Mouse (Mus musculus) cerebellum, postnatal 4 days (tissue): ENCODE measurements around the gene Adar.

Source experiments
- DNase-seq, 2 experiments: peaks; one replicate each; pipeline ENCODE4 v3.0.0; 2022; ENCODE audit warnings: low spot score in 2 of 2, mixed read lengths in 1 of 2

Gene Adar

GRCm38 (mm10) chr3:89730350-89731331 is 15.8 kb downstream of the Adar start:
- DNase-seq, result peak in 1 of 2 experiments; percentile 31

- no peak for DNase-seq
Measured at GRCm38 (mm10) chr3:89732091-89732490, 17.3 kb downstream of the Adar start.

- no peak for DNase-seq
Measured at GRCm38 (mm10) chr3:89738509-89738908, 23.7 kb downstream of the Adar start.

- DNase-seq, result no peak
Measured at GRCm38 (mm10) chr3:89752307-89752706, 37.5 kb downstream of the Adar start.

- no peak for DNase-seq
Measured at GRCm38 (mm10) chr3:89755283-89755682, 40.5 kb downstream of the Adar start.

- no peak for DNase-seq
Measured at GRCm38 (mm10) chr3:89757851-89758250, 43.0 kb downstream of the Adar start.

GRCm38 (mm10) chr3:89759786-89760185 is 45.0 kb downstream of the Adar start:
- no peak for DNase-seq

- DNase-seq, result peak; percentile 63 to 72
Measured at GRCm38 (mm10) chr3:89764119-89764724, 49.4 kb downstream of the Adar start, which contains the start of gene Chrnb2. Chrnb2 (minus strand) TSS chr3:89764632.

- no peak for DNase-seq
Measured at GRCm38 (mm10) chr3:89769584-89769983, 54.8 kb downstream of the Adar start.

- DNase-seq, result no peak
Measured at GRCm38 (mm10) chr3:89770425-89771002, 55.7 kb downstream of the Adar start.

GRCm38 (mm10) chr3:89772588-89772967 is 57.8 kb downstream of the Adar start:
- peak; percentile 72 to 90 for DNase-seq

- DNase-seq, result peak; percentile 97
Measured at GRCm38 (mm10) chr3:89772968-89773709, 58.3 kb downstream of the Adar start, which contains the start of gene Ube2q1. Ube2q1 (plus strand) TSS chr3:89773616.

- DNase-seq, result no peak
Measured at GRCm38 (mm10) chr3:89773740-89774211, 59.0 kb downstream of the Adar start.

- DNase-seq, result no peak
Measured at GRCm38 (mm10) chr3:89774236-89774960, 59.6 kb downstream of the Adar start.

GRCm38 (mm10) chr3:89776001-89776400 is 61.2 kb downstream of the Adar start:
- no peak for DNase-seq

- no peak for DNase-seq
Measured at GRCm38 (mm10) chr3:89780102-89780501, 65.3 kb downstream of the Adar start.

GRCm38 (mm10) chr3:89781640-89782039 is 66.8 kb downstream of the Adar start:
- no peak for DNase-seq

- DNase-seq, result peak; percentile 73 to 83
Measured at GRCm38 (mm10) chr3:89784991-89785753, 70.3 kb downstream of the Adar start.

- no peak for DNase-seq
Measured at GRCm38 (mm10) chr3:89786275-89786674, 71.5 kb downstream of the Adar start.
